Mouse (Mus musculus): ENCODE measurements at regions not wholly inside any gene's neighbourhood (a gene's known extent, or its start where the extent isn't known, plus 50 kb on each side); places are given as distances from the start of the nearest gene placed in this dataset.

DNA sequence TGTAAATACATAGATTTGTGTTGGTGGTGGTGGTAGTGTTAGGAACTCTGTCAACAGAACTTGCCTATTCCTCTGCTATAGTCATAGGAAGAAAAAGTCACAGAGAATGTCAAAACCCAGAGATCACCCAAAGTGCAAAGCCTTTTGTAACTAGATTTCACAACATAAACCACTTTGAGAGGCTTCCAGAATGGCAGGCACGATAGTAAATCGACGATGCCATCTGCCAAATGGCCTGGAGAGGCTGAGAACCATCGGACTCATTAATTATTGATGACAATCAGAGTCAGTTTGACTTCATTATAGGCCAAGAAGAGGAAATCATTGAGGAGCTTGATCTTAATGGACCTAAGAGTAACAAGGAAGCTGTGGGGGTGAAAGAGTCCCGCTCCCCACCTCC lies 207.6 kb upstream of the Kirrel3 start:
- Histone ChIP-seq H3K36me3 (ENCODE audit: control insufficient read depth, insufficient read depth, low read length) (no peaks in the 10 kb centered on the region), H3K79me2 (replicated peaks; ENCODE audit: control insufficient read depth, insufficient read depth, low read length) (no peaks in the 10 kb centered on the region), H3K27ac (no peak overlapping the region), H3K4me3 (no peak overlapping the region), H3K4me1 (ENCODE audit: control insufficient read depth, insufficient read depth, low read length) (no peaks in the 10 kb centered on the region), H3K9ac (ENCODE audit: low read depth, low read length) (no peak overlapping the region), H3K27me3 (ENCODE audit: control insufficient read depth, insufficient read depth, low read length) (no peaks in the 10 kb centered on the region)
- intact Hi-C loops (cut with DNase I) = no loop called here
- no peak for DNase-seq
- TF ChIP-seq EP300 (IDR thresholded peaks at IDR 0.05; ENCODE audit: insufficient read depth, low read depth, low read length) = no peak
- no peak for TF ChIP-seq POLR2A (IDR thresholded peaks at IDR 0.05; ENCODE audit: insufficient read depth, low read depth, low read length)
- no peak for TF ChIP-seq CTCF (IDR thresholded peaks at IDR 0.05)
- 91% methylated on average over 5 of the region's 5 CpGs for WGBS

DNA sequence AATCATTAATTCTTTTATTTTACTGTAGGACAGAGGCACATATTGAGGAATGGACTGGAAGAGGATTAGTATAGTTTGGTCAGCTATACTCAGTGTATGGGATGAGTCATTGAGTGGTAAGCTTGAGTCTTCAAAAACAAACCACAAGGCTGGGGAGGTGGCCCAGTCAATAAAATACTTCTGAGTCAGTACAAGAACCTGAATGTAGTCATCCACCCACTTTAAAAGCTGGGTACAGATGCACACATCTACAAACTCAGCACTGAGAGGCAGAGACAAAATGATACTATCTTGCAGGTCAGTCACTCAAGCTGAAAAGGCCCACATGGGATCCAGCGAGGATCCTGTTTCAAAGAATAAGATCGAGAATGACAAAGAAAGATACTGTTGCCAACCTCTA lies 206.3 kb upstream of the Kirrel3 start:
- TF ChIP-seq CTCF (IDR thresholded peaks at IDR 0.05) (no peak), POLR2A (IDR thresholded peaks at IDR 0.05; ENCODE audit: insufficient read depth, low read depth, low read length) (no peak), EP300 (IDR thresholded peaks at IDR 0.05; ENCODE audit: insufficient read depth, low read depth, low read length) (no peak)

DNA sequence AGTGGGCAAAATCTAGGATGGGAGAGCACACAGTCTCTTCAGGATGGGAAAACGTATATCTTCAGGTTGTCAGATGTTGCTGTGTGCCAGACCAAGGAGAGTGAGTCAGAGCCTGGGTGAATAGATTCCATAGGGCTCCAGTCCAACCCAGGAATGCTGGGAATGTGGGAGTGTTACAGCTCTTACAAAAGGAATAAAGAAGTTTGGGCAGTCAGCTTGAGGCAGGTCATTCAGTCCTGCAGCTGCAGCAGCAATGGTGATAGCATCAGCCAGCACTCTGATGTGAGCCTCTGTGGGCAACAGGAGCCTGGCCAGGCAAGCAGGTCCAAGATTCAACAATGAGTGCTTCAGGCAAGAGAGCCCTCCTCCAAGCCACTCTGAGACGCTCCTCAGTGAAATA lies 205.8 kb upstream of the Kirrel3 start:
- H3K4me3 ChIP-seq = no peak overlapping the region
- intact Hi-C loops (cut with DNase I) = no loop called here
- H3K79me2 ChIP-seq (replicated peaks; ENCODE audit: control insufficient read depth, insufficient read depth, low read length) = no peaks in the 10 kb centered on the region
- DNase-seq = no peak
- no peaks in the 10 kb centered on the region for H3K4me1 ChIP-seq (ENCODE audit: control insufficient read depth, insufficient read depth, low read length)
- no peak for TF ChIP-seq EP300 (IDR thresholded peaks at IDR 0.05; ENCODE audit: insufficient read depth, low read depth, low read length)
- no peak for TF ChIP-seq CTCF (IDR thresholded peaks at IDR 0.05)
- TF ChIP-seq POLR2A (IDR thresholded peaks at IDR 0.05; ENCODE audit: insufficient read depth, low read depth, low read length) = no peak
- WGBS = 41% methylated on average over 2 of the region's 2 CpGs
- no peak overlapping the region for H3K9ac ChIP-seq (ENCODE audit: low read depth, low read length)
- no peaks in the 10 kb centered on the region for H3K27me3 ChIP-seq (ENCODE audit: control insufficient read depth, insufficient read depth, low read length)
- no peak overlapping the region for H3K27ac ChIP-seq
- H3K36me3 ChIP-seq (ENCODE audit: control insufficient read depth, insufficient read depth, low read length) = no peaks in the 10 kb centered on the region

More for the DNA sequence above, 206.3 kb upstream of the Kirrel3 start:
- Histone ChIP-seq H3K4me3 (no peak overlapping the region), H3K27ac (no peak overlapping the region), H3K36me3 (ENCODE audit: control insufficient read depth, insufficient read depth, low read length) (no peaks in the 10 kb centered on the region), H3K4me1 (ENCODE audit: control insufficient read depth, insufficient read depth, low read length) (no peaks in the 10 kb centered on the region), H3K79me2 (replicated peaks; ENCODE audit: control insufficient read depth, insufficient read depth, low read length) (no peaks in the 10 kb centered on the region), H3K9ac (ENCODE audit: low read depth, low read length) (no peak overlapping the region), H3K27me3 (ENCODE audit: control insufficient read depth, insufficient read depth, low read length) (no peaks in the 10 kb centered on the region)
- WGBS = 77% methylated on average over 2 of the region's 2 CpGs
- intact Hi-C loops (cut with DNase I) = no loop called here
- no peak for DNase-seq

DNA sequence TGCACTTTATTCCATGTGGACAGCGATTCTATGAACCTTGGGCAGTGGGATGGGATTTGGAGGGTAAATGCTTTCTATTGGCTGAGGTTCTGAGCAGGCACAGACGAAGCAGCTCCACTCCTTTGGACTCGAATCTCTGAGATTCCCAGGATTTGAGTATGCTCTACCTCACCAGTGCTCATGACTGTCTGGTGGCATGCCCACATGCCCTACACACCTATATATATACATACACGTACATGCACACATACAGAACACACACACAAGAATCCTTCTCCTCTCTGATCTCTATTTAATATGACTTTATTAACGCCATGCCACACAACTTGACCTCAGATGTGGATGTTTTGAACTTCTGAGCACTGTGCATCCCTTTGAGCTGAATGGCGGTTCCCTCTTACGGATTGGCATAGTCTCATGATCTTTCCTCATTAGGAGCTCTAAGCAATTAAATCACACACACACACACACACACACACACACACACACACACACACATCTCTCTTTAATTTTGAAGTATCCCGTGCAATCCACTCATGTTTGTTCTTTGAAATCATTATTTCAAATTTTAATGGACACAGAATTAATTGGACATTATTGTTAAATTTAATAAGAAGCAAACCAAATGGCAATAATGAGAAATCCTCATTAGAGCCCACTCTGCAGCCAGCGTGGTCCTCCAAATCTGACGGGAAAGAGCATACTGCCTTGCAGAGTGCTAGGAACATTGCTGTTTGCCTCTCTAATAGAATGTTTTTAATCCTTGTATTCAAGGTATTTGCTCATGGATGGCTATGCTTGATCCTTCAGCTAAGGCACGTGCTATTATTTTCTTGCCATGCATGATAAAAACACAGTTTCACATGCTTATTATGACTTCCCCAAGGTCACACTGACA lies 205.1 kb upstream of the Kirrel3 start:
- Histone ChIP-seq H3K9ac (ENCODE audit: low read depth, low read length) (no peak overlapping the region), H3K36me3 (ENCODE audit: control insufficient read depth, insufficient read depth, low read length) (no peaks in the 10 kb centered on the region), H3K27me3 (ENCODE audit: control insufficient read depth, insufficient read depth, low read length) (no peaks in the 10 kb centered on the region), H3K27ac (no peak overlapping the region), H3K4me1 (ENCODE audit: control insufficient read depth, insufficient read depth, low read length) (no peaks in the 10 kb centered on the region), H3K79me2 (replicated peaks; ENCODE audit: control insufficient read depth, insufficient read depth, low read length) (no peaks in the 10 kb centered on the region), H3K4me3 (no peak overlapping the region)
- TF ChIP-seq CTCF (IDR thresholded peaks at IDR 0.05) = no peak
- no peak for TF ChIP-seq POLR2A (IDR thresholded peaks at IDR 0.05; ENCODE audit: insufficient read depth, low read depth, low read length)
- 76% methylated on average over 11 of the region's 11 CpGs for WGBS
- intact Hi-C loops (cut with DNase I) = no loop called here
- no peak for DNase-seq

DNA sequence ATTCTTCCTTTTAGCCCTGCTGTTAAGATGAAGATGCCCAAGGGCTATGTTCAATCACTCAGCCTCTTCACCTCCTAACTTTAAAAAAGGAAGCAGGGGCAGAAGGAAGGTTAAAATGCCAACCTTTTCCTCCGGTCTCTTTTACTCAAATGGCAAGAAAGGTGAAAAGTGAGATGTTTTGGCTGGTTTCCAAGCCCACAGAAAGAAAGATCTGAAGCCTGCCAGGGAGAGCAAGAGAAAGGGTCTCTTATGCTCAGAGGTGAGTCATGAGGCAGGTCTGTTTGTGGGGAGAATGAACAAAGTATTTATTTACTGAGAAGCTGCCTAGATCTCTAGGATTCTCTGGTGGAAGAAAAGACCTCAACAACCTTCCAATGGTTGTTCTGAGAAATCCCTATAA lies 162.1 kb upstream of the Kirrel3 start:
- intact Hi-C loops (cut with DNase I) = no loop called here
- Histone ChIP-seq H3K4me1 (ENCODE audit: control insufficient read depth, insufficient read depth, low read length) (no peaks in the 10 kb centered on the region), H3K36me3 (ENCODE audit: control insufficient read depth, insufficient read depth, low read length) (no peaks in the 10 kb centered on the region), H3K79me2 (replicated peaks; ENCODE audit: control insufficient read depth, insufficient read depth, low read length) (no peaks in the 10 kb centered on the region), H3K4me3 (no peak overlapping the region), H3K27me3 (ENCODE audit: control insufficient read depth, insufficient read depth, low read length) (no peaks in the 10 kb centered on the region), H3K9ac (ENCODE audit: low read depth, low read length) (no peak overlapping the region), H3K27ac (no peak overlapping the region)
- WGBS = 38% methylated on average over 1 of the region's 1 CpGs
- TF ChIP-seq EP300 (IDR thresholded peaks at IDR 0.05; ENCODE audit: insufficient read depth, low read depth, low read length) (no peak), POLR2A (IDR thresholded peaks at IDR 0.05; ENCODE audit: insufficient read depth, low read depth, low read length) (no peak), CTCF (IDR thresholded peaks at IDR 0.05) (no peak)
- no peak for DNase-seq

DNA sequence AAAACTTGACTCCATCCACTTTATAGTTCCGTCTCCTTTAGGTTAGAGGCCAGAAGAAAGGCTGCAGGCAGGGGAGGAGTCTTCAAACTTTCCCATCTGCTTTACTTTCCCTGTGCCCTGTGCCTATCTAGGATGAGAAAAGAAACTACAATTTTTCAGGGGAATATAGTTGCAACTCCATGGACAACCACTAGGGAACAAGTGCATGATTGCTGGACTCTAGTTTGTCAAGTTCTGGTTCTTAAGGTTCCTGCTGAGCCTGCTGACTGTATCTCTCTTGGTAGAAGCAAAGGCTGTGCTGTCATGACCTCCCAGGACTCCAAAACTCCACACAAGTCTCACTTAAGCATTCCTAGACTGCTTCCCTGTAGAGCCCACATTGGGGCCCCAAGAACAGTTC lies 157.0 kb upstream of the Kirrel3 start:
- TF ChIP-seq EP300 (IDR thresholded peaks at IDR 0.05; ENCODE audit: insufficient read depth, low read depth, low read length) = no peak
- TF ChIP-seq CTCF (IDR thresholded peaks at IDR 0.05) = peak; percentile 40
- no peak for TF ChIP-seq POLR2A (IDR thresholded peaks at IDR 0.05; ENCODE audit: insufficient read depth, low read depth, low read length)
- Histone ChIP-seq H3K36me3 (ENCODE audit: control insufficient read depth, insufficient read depth, low read length) (no peaks in the 10 kb centered on the region), H3K27me3 (ENCODE audit: control insufficient read depth, insufficient read depth, low read length) (no peaks in the 10 kb centered on the region), H3K4me1 (ENCODE audit: control insufficient read depth, insufficient read depth, low read length) (no peaks in the 10 kb centered on the region), H3K9ac (ENCODE audit: low read depth, low read length) (no peak overlapping the region), H3K4me3 (no peak overlapping the region), H3K27ac (no peak overlapping the region), H3K79me2 (replicated peaks; ENCODE audit: control insufficient read depth, insufficient read depth, low read length) (no peaks in the 10 kb centered on the region)
- 78% methylated on average over 1 of the region's 1 CpGs for WGBS
- no peak for DNase-seq
- intact Hi-C loops (cut with DNase I) = no loop called here
